Mouse (Mus musculus): Measurements from ENCODE around the gene Tnip2.
A peak's percentile ranks its signal among the peaks of the same experiment; 100 is the strongest.

Gene Tnip2

DNA sequence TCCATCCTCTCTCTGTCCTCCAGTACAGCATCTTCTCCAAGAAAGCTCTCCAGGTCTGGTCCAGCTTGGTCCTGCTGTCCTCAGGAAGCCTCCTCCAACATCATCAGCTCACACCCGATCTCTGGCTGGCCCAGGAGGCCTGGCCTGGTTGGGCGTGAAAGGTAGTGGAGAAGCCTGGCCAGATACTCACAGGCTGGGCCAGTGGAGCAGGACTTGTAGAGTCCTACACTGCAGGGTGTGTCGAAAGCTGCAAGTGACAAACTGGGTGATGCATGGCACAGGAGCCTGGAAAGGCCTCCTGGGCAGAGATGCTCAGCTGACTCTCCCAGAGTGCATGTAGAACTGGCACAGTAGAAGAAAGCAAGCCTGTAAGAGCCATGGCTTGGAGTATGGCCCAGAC is 7.5 kb upstream of the Tnip2 start:
- no peak for DNase-seq

DNA sequence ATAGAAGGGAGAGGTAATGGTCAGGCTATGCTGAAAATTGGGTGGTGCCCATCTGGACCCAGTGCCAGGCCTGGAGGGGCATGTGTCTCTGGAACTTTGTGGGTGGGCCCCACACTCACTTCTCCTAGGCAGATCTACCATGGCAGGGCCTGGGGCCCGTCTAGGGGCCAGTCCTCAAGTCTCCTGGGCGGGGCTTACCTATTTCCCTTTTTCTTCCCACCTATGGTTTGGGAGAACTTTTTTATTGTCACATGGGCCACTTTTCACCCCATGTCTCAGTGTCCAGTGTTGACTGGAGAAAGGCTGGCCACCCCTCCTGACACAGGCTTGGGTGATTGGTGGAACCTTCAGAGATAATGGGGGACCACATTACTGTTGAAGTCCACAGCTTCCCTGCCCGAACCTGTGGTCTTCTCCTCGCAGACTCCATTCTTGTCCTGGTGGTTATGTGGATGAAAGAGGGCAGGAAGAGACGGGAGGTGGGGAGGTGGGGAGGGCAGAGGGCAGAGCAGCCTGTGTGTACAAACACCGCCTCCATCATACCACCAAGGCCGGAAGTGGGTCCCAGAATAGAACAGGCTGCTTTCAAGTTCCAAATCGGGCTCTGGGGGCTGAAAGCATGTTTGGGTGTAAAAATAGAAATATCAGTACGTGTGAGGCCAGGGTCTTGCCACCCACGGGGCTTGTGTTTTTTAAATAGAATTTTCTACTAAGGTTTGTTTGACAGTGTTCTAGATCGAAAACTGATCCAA is 6.8 kb upstream of the Tnip2 start:
- DNase-seq = no peak

DNA sequence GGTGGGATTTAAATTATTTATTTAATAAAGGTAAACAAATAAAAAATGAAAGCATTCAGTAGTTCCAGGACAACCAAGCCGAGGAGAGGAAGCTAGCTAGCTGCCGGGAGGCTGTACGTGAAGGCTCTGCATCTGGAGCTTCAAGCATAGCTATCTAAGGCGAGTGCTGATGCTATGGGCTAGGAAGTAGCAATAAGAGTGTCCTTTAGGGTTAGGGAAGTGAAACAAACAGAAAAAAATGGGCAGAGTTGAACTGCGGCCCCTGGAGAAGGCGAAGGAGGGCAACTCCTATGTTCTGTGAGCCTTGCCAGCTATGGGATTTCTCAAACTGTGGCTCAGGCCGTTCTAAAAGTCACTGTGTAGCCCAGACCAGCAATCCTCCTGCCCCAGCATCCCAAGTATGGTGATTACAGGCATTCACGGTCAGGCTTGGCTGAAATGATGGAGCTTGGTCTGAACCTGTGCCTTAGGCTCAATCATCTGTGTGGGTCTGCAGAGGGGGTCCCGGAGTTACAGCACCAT is 5.7 kb upstream of the Tnip2 start:
- DNase-seq = no peak

DNA sequence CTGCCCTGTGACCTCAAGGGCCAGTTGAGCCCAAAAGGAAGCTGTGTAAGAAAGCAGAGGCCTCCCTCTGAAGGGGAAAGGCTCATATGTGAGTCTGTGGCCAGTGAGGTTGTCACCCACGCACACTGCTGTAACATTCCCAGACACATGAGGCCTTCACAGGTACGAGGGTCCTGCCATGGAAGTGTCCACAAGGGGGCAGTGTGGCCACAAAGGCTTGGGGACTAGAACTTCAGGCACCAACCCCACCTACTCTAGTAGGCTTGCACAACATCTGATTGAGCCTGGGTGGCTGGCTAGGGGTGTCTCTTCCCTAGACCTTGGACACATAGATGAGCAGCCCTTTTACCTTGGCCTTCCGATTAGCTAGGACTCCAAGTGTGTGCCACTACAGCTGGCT is 4.1 kb upstream of the Tnip2 start:
- DNase-seq = peak; percentile 44

DNA sequence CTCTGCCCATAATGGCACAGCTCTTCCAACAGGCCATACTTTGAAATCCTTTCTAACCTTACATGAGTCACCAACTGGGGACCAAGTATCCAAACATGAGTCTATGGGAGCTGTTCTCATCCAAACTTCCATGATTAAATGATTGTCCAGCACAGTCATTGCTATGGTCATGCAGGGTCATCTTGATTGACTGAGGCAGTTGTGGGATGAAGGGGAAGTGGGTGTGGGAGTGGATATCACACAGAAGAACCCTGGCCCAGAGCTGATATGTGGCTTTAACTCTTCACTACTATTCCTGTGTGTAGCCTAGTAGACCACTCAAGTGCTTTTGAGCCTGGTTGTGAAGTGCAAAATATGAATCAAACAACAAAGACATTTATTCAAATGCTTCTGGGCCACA is 1.3 kb upstream of the Tnip2 start:
- DNase-seq = no peak

DNA sequence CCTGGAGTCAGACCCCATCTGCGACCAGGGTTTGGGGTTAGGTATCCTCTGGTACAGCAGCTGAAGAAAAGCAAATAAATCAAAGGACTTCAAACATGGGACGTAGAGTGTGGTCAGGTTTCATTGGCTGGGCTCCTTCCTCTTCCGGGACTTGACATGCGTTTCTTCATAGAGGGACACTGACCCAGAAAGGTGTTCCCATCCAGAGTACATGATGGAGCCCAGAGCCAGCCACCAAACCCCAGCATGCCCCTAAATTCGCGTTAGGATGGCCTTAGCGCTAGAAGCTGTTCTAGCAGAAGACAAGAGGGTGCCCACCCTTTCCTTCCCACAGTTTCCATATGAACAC is 401 bp upstream of the Tnip2 start:
- no peak for DNase-seq

DNA sequence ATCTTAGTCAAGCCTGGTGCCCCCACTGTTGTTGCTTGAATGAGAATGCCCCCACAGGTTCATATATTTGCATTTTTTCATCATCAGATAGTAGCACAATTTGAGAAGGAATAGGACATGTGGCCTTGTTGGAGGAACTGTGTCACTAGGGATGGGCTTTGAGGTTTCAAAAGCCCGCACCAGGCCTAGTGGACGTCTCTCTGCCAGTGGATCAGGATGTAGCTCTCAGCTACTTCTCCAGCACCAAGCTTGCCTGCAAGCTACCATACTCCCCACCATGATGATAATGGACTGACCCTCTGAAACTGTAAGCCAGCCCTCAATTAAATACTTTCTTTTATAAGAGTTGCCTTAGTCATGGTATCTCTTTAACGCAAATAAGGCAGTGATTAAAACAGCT is 1.3 kb downstream of the Tnip2 start:
- DNase-seq = no peak

DNA sequence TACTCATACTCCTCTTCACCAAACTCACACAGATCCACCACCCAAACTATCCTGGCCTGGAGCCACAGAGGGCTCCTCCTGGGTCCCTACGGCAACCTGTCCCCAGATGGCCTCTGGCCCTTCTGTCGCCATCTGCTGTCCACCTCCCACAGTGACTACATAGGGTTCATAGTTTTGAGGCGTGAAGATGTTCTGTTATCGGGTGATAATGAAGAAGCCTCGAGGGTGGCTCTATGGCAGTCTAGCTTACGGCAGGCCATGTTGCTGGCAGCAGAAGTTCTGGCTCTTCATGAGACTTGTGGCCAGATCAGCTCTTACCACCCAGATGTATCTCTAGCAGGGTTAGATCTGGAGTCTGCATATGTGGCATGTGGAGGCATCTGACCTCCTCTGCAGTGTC is 11.0 kb downstream of the Tnip2 start:
- DNase-seq = no peak

DNA sequence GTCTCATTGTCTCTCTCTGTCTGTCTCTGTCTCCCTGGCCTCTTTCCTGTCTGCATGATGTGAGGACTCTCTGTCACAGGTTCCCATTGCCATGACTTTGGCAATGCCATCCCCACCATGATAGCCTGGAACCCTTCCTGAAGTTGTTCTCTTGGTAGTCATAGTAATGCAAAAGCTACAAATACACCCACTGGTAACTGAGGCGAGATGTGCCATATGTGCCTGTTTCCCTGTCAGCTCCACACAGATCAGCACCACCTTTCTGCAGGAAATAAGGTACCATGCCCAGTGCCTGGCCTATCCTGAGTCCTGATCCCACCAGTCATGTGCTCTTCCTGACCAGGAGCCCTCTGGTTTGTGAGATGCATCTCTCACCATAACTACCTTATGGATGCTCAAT is 11.4 kb downstream of the Tnip2 start:
- DNase-seq = no peak

DNA sequence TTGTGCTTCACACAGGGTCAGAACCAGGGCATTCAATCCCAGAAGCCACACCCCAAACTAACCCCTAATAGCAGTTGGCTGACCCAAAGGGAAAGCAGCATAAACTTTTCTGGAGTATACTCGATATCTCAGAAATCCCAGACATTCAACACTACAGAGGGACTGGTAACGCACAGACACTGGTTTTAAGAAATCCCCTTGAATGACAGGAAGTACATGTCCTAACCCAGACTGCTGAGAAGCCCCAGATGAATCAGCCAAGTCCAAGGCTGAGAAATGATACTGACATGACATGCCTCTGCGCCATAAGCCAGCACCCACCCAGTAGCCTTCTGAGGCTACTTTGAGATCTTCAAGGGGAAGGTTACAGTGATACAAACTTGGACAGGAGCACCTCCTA is 12.2 kb downstream of the Tnip2 start:
- DNase-seq = no peak

DNA sequence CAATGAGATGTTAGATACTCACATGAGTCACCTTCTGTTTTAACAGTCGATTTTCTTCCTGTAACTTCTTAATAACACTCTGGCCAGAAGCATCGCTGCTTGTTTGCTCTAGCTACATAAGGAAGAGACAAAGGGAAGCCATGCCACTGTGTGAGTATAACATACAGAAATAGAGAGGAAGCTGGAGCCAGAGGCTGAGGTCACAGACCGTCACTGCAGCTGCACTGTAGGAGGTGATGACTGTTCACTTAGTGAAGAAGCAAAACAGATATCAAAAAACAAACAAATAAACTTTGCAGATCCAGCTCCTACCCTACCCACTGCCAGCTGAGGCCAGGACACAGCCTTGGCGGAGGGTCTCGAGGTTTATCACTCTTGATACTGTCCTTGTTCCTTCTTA is 12.9 kb downstream of the Tnip2 start:
- no peak for DNase-seq

DNA sequence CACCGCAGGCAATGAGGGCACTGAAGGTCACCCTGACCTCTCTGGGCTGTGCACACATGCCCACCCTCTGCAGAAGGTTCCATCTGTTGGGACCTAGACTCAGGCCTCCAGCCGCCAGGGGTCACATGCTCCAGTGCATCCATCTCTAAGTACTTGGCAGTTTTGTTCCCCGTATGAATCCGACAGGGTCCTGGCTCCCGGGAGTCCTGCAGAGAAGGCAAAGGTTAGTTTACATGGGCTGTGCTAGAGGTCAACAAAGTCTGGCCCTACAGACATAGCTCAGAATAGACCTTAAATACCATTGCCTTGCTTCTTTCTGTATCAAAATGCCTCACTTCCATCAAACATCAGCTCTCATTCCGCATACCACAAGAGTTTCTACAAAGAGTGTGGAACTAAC is 17.0 kb downstream of the Tnip2 start:
- DNase-seq = no peak

DNA sequence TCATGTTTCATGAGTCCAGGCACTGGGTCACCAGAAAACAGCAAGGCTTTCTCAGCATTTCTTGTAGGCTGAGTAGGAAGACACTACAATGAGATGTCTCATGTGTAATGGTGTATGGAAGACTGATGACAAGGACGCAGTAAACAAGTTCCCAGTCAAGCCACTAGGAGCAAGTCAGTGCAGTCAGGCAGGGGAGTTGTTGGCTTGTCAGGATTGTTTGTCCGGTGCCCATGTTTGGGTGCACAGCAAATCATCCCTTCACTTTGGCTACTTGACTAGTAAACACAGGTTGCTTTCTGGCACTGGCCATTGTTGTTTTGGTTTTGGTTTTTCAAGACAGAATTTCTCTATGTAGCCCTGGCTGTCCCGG is 24.4 kb downstream of the Tnip2 start:
- DNase-seq = no peak

DNA sequence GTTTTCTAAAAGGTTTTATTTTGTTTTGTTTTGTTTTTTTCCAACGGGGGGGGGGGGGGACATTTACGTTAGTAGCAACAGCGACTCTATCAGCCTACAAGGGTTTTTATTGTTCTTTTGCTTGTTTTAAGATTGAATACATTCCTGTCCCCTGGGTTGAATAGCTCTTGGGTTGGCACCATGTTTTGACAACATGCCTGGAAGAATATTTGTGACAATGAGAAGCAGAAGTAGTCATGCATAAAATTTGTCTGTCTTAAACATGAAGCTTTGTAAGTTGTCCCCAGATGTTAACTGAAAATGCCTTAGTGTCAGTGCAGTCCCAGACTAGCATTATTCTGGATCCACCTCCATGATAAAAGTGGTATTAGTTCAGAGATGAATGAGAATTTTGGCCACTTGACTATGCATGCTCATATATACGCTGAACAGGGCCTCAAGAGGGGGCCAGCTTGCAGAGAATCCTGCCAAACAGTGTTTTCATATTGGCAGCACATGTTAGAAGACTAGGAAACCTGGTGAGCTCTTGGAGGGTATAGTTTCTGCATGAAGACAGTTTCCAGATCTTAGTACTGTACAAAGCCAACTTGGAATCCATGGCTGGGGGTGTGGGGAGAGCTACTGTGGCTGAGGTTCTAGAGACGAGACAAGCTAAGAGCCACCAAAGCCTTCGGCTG is 24.9 kb downstream of the Tnip2 start:
- DNase-seq = no peak

DNA sequence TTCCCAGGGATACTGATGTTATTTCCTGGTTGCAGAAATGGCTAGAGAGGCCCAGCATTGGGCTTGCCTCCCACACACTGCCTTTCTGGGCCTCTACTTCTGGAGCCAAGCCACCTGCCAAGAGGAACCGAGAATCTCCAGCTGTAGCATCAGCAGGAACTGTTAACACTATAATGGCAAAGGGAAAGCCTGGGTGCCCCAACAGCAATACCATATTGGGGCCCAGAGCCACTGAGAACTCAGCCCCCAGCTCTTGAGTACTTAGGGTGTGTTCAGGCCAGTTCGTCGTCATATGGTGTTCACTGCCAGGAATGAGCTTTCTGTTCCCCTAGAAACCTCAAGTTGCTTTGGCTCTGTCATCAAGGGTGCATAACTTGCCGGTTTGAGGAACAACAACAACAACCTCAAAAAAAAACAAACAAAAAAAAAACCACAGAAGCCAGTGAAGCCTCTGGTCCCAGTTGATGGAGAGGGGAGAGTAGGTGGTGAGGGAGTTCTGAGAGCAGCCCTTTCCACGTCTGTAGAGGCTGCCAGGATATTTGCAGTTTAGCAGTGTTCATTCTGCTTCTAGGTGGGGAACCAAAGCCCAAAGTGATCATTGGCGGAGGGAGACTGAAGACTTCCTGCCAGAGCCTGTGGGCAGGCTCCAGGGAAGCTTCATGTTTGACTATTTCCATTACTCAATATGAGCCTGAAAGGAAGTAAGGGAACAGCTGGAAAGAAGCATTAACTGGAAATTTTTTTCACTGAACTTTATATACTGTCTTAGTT is 26.3 kb downstream of the Tnip2 start:
- DNase-seq = no peak

DNA sequence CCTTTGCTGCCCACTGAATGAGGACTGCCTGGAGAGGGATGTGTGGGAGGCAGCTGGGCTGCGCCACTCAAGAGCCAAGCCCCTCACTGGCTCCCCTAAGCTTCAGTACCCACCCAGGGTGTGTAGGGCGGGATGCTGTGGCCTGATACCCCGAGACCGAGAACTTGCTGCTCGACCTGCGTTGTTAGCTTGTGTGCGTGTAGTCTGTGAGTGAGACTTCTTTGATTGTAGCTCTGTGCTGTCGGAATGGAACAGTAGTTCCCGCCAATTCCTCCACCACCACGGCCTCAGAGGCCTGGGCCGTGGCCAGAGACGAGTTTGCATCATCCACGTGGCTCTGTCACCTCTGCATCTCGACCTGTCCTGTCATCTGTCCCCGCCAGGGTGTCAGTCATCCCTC is 28.1 kb downstream of the Tnip2 start:
- DNase-seq = no peak

DNA sequence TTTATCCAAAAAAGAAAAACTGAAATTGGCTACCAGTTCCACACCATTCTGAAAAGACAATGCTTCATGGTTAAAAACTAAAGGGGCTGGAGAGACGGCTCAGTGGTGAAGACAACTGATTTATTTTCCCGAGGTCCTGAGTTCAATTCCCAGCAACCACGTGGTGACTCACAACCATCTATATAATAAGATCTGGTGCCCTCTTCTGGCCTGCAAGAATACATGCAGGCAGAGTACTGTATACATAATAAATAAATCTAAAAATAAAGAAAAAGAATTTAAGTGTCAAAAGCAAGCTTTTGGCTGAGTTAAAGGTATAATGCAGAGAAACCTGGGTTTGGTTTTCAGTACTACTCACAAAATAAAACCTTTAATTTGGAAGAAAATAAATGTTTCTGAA is 32.9 kb downstream of the Tnip2 start:
- no peak for DNase-seq

DNA sequence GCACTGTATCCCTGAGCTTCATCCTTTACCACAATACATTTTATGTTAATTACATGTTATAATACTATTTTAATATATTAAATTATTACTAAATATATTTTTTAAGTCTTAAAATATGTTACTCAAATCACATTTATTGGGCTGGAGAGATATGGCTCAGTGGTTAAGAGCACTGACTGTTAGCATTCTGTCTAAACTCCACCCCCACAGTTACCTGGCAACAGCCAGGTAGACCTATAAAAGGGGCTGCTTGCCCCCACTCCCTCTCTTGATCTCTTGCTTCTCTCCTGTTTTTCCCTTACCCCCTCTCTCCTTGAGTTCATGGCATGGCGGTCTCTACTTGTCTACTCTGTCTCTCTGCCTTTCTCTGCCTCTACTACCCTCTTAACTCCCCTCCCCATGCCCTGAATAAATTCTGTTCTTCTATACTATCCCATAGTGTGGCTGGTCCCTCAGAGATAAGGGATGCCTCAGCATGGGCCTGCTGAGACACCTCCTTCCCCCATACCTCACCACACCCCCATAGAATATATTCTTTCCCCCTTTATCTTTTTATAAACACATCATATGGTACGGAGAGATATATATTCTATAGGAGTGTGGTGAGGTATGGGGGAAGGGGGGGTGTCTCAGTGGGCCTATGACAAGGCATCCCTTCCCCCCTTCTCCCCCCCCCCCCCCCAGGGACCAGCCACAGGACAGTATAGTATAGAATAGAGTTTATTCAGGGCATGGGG is 45.6 kb downstream of the Tnip2 start:
- no peak for DNase-seq

DNA sequence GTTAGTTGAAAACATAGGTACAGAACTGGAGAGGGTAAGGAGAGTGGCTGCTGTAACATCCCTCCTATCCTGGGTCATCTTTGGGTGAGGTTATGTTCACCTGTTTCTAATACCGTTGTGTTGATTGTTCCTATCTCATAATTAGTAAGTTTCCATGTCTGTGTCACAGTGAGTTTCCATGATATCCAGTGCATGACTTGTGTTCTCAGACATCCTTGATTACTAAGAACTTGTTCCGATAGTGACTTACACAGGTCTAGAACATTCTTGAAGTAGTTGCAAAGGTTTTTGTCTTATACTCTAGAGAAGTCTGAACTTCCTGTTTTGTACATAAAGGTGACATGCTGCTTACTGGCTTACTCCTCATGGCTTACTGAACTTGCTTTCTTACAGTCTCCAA is 47.1 kb downstream of the Tnip2 start:
- no peak for DNase-seq

DNA sequence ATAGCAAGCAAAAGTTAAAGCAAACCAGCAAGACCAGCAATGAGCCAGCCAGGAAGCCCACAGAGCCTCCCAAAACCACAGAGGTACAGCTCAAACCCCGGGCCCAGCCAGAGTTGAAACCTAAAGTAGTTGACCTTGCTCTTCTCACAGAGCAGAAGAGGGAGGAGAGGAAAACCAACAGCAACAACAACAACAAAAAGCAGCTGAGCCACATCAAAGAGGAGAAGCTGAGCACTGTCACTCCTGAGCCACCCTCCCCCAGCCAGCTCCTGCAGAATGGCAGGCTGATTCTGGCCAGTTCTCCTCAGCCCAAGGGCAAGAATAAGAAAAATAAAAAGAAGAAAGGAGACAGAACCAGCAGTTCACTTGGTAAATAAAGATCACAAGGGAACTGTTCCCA is 47.7 kb downstream of the Tnip2 start:
- DNase-seq = no peak

DNA sequence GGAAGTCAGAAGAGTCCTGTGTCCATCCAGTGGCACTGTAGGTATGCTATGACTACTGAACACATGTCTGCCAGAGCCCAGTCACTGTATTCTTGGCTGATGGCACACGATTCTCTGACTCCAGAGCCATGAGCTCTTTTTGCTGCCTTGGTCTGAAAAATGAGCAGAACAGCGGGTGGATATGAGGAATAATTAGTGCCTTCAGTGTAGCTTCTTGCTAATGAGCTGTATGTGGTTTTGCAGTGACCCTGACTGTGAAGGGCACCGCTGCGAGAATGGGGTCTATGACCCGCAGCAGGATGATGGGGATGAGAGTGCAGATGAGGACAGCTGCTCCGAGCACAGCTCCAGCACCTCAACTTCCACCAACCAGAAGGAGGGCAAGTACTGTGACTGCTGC is 52.0 kb downstream of the Tnip2 start:
- DNase-seq = no peak

DNA sequence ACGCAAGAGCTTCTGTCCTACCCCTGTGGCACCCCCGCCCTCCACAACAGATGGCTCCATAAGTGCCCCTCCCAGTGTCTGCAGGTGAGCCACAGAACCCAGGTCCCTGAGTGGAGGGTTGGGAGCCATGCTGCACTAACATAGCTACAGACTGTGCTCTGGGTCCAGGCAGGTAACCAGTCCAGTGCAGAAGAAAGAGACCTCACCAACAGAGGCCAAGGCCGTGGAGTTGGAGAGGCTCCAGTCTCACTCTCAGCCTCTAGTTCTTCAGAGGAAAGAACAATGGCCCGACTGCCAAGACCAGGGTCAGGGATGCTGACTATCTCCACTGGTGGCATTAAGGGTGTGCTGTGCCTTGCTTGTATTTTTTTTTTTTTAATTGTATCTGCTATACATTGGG is 52.5 kb downstream of the Tnip2 start:
- DNase-seq = no peak

DNA sequence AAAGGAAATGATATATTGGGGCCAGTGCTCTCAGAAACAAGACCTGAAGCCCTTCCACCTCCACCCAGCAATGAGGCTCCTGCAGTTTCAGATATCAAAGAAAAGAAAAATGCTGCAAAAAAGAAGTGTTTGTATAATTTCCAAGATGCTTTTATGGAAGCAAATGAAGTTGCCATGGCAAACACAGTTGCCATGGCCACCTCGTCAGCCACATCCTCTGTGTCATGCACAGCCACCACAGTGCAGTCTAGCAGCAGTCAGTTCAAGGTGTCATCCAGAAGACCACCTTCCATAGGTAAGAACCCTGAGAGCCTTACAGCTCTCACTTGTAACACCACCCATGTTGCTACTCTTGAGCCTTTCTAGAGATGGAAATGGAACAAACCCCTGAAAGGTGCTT is 54.8 kb downstream of the Tnip2 start:
- no peak for DNase-seq

DNA sequence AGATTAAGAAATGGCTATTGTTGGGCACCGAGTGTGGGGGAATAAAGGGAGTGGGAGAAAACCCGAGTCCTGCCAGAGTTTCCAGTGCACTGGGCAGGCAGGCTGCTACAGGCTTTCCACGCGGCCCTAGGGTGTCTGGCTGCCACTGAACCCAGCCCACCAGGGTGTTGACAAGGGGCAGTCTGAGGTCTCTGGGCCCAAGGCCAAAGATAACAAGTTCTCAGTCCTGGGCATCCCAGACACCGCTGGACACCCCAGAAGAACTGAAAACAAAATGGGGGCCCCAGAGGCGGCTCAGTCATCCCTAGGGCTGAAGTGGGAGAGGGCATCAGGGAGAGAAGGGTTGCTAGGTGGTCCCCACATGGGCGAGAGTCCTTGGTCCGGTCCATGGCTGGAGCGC is 67.6 kb downstream of the Tnip2 start:
- no peak for DNase-seq
